Mouse (Mus musculus) large intestine, adult 2 months (tissue): ENCODE data around the gene Gm2007. TPM values are rescaled to one million over a fixed set of nuclear protein-coding genes. Genes with fewer than 3 reads are reported as not detected.
"Not testable (repeated sequence)": the region's sequence is repeated elsewhere in the genome, so short reads cannot be mapped to it uniquely, and the experiment has no call there.

Source experiments
- DNase-seq: peaks from one replicate; pipeline ENCODE4 v3.0.0-alpha.2; 2012; ENCODE audit warnings: low read depth, low spot score
- WGBS: fragments of 180-500 bp; shearing (Covaris S2); methylation state at CpG from one replicate; pipeline ENCODE4 v1.1.7; 2018; 5-methylcytosine and 5-hydroxymethylcytosine counted together
- polyA plus RNA-seq: library from polyadenylated mRNA; depleted of rRNA; stranded (reverse); fragments of >200 nt; gene quantifications from 2 replicates; pipeline ENCODE4 v1.2.3, GENCODE M21; 2012; rRNA removed

The Gm2007 gene
- polyA plus RNA-seq: not detected in 2 replicates

DNA sequence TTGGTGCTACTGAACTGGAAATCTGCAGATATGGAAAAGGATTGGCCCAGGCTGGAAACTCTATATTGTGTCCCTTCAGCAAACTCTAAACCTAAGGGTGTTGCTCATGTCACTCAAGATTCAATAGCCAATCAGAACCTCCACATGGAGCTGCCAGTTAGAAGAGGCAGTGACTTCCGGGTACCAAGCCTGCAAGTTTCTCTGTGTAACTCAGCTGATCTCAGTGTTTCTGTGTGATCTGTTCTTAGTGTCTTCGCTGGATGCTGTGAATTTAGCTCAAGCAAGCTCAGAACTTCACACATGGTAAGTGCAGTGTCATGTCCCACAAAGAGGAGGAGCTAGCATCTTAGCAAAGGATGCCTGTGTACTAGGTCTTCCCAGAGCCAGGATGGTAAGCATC, at the start of gene Gm2007:
Gm2007 (plus strand) TSS at position 301 of the 400 bp plus-strand sequence.
- WGBS: no CpG with 5 or more reads among the region's 2 CpGs
- not testable (repeated sequence) for DNase-seq

GRCm38 (mm10) chr2:175703546-175703945, 37.8 kb upstream of the Gm2007 start, which contains the start of gene Zfp969:
Gene Zfp969, minus strand, starts transcription at chr2:175703646.
- DNase-seq: not testable (repeated sequence)

GRCm38 (mm10) chr2:175800993-175801392, 59.7 kb downstream of the Gm2007 start, which contains the start of gene Gm14288:
Gene Gm14288, minus strand, starts transcription at chr2:175801093.
- WGBS: no CpG with 5 or more reads among the region's 6 CpGs
- not testable (repeated sequence) for DNase-seq

More at GRCm38 (mm10) chr2:175703546-175703945, 37.8 kb upstream of the Gm2007 start, which contains the start of gene Zfp969:
- WGBS: no CpG with 5 or more reads among the region's 9 CpGs

Other genes with a start within 250 kb of the Gm2007 start
- not detected in 2 replicates for gene Gm11007, start 97.6 kb upstream of the Gm2007 start, polyA plus RNA-seq
- not detected in 2 replicates for gene Zfp969, start 37.9 kb upstream of the Gm2007 start, polyA plus RNA-seq
- gene Gm14288, start 59.6 kb downstream of the Gm2007 start, polyA plus RNA-seq: 0.73 and 1.1 TPM in 2 replicates
- gene Gm6710, start 127.7 kb downstream of the Gm2007 start, polyA plus RNA-seq: 0.14 and 0.22 TPM in 2 replicates
- gene Zfp966, start 189.6 kb downstream of the Gm2007 start, polyA plus RNA-seq: 0.19 and 0.49 TPM in 2 replicates
- gene Gm2026, start 223.8 kb downstream of the Gm2007 start, polyA plus RNA-seq: 0.41 TPM in 1 of 2 replicates, not detected in the other